Mouse (Mus musculus) spleen, adult 2 months (tissue): Measurements from ENCODE around the gene Kcnk13.

Experiments
- CTCF ChIP-seq: fragments of 200-500 bp; IDR thresholded peaks from 2 replicates; pipeline ENCODE4 v1.5.1; 2011; ENCODE audit warnings: mild to moderate bottlenecking, inconsistent platforms; ENCODE audit not compliant: insufficient read depth, insufficient read length, insufficient replicate concordance; ENCODE audit errors: extremely low read depth
- POLR2A ChIP-seq: fragments of 200-500 bp; IDR thresholded peaks from 2 replicates; pipeline ENCODE4 v1.6.1; 2011; ENCODE audit warnings: low read depth, low read length, inconsistent platforms

DNA sequence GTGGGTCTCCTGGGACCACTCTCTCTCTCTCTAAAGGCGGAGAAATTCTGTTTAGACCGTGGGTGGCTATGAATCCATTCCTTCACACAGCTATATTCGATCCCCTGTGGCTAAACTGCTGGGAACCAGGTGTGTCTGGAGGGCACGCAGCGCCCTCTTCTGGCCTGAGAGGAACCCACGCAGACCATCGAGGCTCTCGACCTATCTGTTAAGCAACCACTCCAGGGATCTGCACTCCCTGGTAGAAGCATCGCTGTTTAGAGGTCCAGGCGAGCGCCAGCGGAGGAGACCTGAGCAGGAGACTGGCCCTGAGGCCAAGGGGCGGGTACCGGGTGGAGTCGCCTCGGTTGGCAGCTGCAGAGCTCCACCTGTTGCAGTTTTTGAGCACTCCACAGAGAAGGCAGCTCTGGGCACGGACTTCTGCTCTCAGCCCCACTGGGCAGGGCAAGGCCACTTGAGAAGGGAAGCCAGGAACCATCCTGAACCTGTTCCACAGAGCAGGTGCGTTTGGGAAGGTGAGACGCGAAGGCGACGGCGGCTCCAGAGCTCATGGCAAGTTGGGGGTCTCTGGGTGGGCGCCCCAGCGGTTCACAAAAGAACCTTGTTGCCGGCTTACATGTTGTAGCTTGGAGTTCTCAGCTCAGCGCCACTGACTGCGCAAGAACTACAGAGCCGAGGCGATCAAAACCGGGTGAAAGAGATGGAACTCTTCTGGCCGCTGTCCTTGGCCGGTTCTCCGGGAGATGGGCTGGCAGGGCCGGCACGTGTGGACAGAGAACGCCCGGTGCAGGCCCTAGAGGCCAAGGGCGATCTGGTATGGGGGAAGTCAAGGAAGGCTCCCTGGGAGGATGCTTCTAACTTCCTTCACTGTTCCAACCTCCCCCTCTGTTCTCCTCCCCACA lies at the start of gene Kcnk13:
- no peak for TF ChIP-seq POLR2A
- TF ChIP-seq CTCF = peak; percentile 87; the same call in 1 of the 2 replicates
